Mouse (Mus musculus) adrenal gland, adult 18-20 months (tissue): ENCODE data around the gene Cd300ld3. TPM values are rescaled to one million over a fixed set of nuclear protein-coding genes. Genes with fewer than 3 reads are reported as not detected.
A peak's percentile ranks its signal among the peaks of the same experiment; 100 is the strongest.
"Not testable (repeated sequence)": the region's sequence is repeated elsewhere in the genome, so short reads cannot be mapped to it uniquely, and the experiment has no call there.

Experiments
- DNase-seq, 2 experiments: peaks; one replicate each; pipeline ENCODE4 v3.0.0; 2021 to 2022; ENCODE audit warnings: low spot score in 2 of 2
- total RNA-seq, 2 experiments: library from RNA; stranded (reverse); gene quantifications; 1 replicate in 1 of 2; 2 replicates in 1 of 2; pipeline ENCODE4 v1.2.3; 2021

The Cd300ld3 gene
- total RNA-seq, 2 experiments from 2014 or later = 8.6 to 10.5 TPM

GRCm38 (mm10) chr11:115054537-115054936, 6.3 kb upstream of the Cd300ld3 start:
- DNase-seq = no peak

- DNase-seq = no peak
Observed at GRCm38 (mm10) chr11:115052991-115053390, 4.8 kb upstream of the Cd300ld3 start.

- DNase-seq = peak in 1 of 2 experiments; percentile 21
Observed at GRCm38 (mm10) chr11:115052206-115052605, 4.0 kb upstream of the Cd300ld3 start.

DNA sequence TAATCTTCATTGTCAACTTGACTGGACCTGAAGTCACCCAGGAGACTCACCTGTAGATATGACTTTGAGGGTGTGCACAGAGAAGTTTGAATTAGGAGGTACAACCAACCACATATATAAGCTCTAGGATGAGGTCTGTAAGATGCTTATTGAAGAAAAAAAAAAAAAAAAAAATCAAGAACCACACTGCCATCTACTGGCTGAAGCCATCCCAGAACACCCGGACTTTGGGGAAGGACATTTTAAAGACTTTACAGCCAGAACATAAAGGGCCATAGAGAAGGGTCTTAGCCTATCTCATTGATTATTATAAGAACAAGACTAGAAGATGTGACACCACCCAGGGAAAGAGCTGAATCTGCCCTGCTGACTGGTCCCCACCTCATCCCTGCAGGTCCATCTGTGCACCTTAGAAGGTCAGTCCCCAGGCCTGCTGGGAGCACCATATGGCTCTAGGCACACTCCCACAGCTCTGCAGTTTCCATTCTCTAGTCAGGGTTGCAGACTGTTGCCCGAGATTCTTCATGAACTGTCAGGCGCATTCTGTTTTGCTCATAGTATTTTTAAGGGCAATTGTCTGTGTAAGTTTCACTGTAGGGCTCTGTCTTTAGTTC, 1.2 kb upstream of the Cd300ld3 start:
- DNase-seq = peak in 1 of 2 experiments; percentile 12

DNA sequence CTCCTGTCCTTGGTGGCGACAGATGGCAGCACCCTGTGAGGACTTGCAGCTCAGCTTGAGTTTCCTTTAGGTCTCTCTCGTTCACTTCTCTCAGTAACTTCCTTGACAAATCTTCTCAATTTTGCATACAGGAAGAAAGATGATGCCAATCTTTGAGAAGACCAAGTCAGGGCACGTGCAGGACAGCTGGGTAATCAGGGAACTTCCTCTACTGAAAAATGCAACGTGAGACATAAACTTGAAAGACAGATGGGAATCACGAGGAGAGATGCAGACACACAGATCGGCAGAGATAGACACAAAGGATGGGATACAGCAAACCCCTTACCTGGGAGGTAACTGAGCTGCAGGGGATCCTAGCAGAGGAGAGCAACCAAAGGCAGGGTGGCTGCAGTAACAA, 10.5 kb downstream of the Cd300ld3 start, which contains the start of gene Cd300ld5:
Gene Cd300ld5 (minus strand): TSS at position 101 of the 400 bp plus-strand sequence.
- not testable (repeated sequence) for DNase-seq

- DNase-seq = not testable (repeated sequence)
Observed at GRCm38 (mm10) chr11:115026912-115027311, 21.3 kb downstream of the Cd300ld3 start, which contains the start of gene Cd300ld4. Cd300ld4 (minus strand) TSS chr11:115027012.

- not testable (repeated sequence) for DNase-seq
Observed at GRCm38 (mm10) chr11:115016093-115016492, 32.1 kb downstream of the Cd300ld3 start, which contains the start of gene Cd300ld2. Cd300ld2 (minus strand) TSS chr11:115016193.

DNA sequence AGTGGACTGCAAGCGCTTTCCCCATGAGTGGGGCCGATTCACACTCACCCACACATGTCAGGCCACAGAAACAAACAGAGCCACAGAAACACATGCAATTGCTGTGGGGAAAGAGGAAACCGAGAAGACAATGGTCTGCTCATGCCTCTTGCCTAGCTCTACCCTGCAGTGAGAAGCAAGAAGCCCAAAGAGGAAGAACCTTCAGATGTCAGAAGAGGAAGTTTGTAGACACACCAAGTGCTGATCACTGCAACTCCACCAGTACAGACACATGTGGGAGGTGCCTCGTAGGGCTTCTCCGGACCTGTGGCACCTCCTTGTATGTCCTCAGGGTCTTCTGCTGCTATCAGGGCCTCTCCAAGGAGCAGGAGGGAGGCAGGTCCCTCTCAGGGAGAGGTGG, 44.1 kb downstream of the Cd300ld3 start:
- no peak for DNase-seq

GRCm38 (mm10) chr11:115001474-115002040, 46.7 kb downstream of the Cd300ld3 start, which contains the start of gene Cd300c2:
Cd300c2 (minus strand) TSS chr11:115001880.
- DNase-seq = no peak

Other genes with a start within 250 kb of the Cd300ld3 start
- not detected for gene Gpr142, start 249.5 kb downstream of the Cd300ld3 start, total RNA-seq
- 1 to 10 TPM; 2.5 to 4.6 TPM for gene Gprc5c, start 197.3 kb downstream of the Cd300ld3 start, total RNA-seq
- gene Cd300a, start 158.4 kb downstream of the Cd300ld3 start, total RNA-seq = 1 to 10 TPM; 1.3 to 3.3 TPM
- gene Cd300lb, start 114.0 kb downstream of the Cd300ld3 start, total RNA-seq = under 1 TPM; 0.40 to 0.80 TPM
- gene Cd300c, start 79.3 kb downstream of the Cd300ld3 start, total RNA-seq = not detected
- 1 to 10 TPM; 1.1 to 2.5 TPM for gene Cd300ld, start 58.5 kb downstream of the Cd300ld3 start, total RNA-seq
- 1 to 10 TPM; 5.3 to 8.6 TPM for gene Cd300c2, start 46.5 kb downstream of the Cd300ld3 start, total RNA-seq
- gene Cd300ld2, start 32.2 kb downstream of the Cd300ld3 start, total RNA-seq = not detected
- under 1 TPM in 1 of 2 experiments, not detected in 1; 0.74 TPM for gene Cd300ld4, start 21.4 kb downstream of the Cd300ld3 start, total RNA-seq
- 10 to 100 TPM in 1 of 2 experiments, 1 to 10 TPM in 1; 3.4 to 10.9 TPM for gene Cd300ld5, start 10.6 kb downstream of the Cd300ld3 start, total RNA-seq
- under 1 TPM; 0.46 to 0.64 TPM for gene Cd300e, start 13.8 kb upstream of the Cd300ld3 start, total RNA-seq
- gene Rab37, start 43.0 kb upstream of the Cd300ld3 start, total RNA-seq = 1 to 10 TPM in 1 of 2 experiments, under 1 TPM in 1; 0.76 to 1.3 TPM
- gene Cd300lf, start 85.6 kb upstream of the Cd300ld3 start, total RNA-seq = 1 to 10 TPM; 1.3 to 2.5 TPM
- 10 to 100 TPM; 17.2 to 19.3 TPM for gene Slc9a3r1, start 114.9 kb upstream of the Cd300ld3 start, total RNA-seq
- gene Tmem104, start 139.1 kb upstream of the Cd300ld3 start, total RNA-seq = 10 to 100 TPM; 20.3 to 20.7 TPM
- 10 to 100 TPM; 26.2 to 27.6 TPM for gene Nat9, start 139.4 kb upstream of the Cd300ld3 start, total RNA-seq
- 10 to 100 TPM in 1 of 2 experiments, 1 to 10 TPM in 1; 2.2 to 10.6 TPM for gene Grin2c, start 218.8 kb upstream of the Cd300ld3 start, total RNA-seq
- gene Fdxr, start 228.6 kb upstream of the Cd300ld3 start, total RNA-seq = 1,000 to 10,000 TPM; 1,063 to 1,343 TPM
- 10 to 100 TPM; 43.9 to 59.6 TPM for gene Fads6, start 249.3 kb upstream of the Cd300ld3 start, total RNA-seq